Mouse (Mus musculus): ENCODE measurements around the gene Strc. TPM values are rescaled to one million over a fixed set of nuclear protein-coding genes. Genes with fewer than 3 reads are reported as not detected.

Gene Strc
- polyA plus RNA-seq, 1 experiment from 2014 or later: not detected

DNA sequence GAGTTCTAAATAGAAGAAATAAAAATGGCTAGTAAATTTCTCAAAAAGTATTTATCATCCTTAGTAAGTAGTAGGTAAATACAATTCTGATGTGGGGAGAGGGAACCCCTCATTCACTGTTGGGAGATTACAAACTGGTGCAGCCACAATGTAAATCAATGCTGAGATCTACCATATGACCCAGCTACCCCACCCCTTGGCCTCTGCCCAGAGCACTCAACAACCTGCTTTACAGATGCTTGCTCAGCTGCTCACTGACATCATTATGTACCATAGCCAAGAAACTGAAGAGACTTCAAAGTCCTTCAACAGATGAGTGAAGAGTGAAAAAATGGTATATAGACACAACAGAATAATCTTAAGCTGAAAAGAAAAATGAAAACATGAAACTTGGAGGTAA is 16.3 kb upstream of the Strc start:
- Histone ChIP-seq H3K27ac (no peak overlapping the region), H3K36me3 (replicated peaks) (no peaks in the 10 kb centered on the region), H3K4me2 (no peak overlapping the region), H3K4me3 (no peak overlapping the region), H3K4me1 (no peaks in the 10 kb centered on the region), H3K9ac (no peak overlapping the region), H3K27me3 (replicated peaks) (no peaks in the 10 kb centered on the region), H3K9me3 (no peaks in the 10 kb centered on the region)
- ATAC-seq (replicated peaks): no peak

DNA sequence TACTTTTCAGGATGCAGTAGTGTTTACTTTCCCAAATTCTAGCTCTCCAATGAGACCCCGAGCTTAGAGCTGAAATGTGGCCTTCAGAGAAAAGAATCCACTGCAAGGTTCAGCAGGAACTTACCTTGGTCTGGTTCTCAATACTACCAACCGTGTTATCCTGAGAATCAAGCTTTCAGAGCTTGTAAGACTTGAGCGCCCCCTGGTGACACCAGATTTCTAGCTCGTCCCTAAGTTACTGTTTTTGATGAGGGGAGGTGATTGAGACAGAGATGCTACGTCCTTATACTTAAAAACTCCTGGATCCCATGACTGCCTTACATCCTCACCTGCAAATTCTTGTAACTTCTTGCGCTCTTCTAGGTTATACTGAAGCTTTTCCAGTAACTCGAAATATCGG is 9.7 kb upstream of the Strc start:
- Histone ChIP-seq H3K27ac (no peak overlapping the region), H3K27me3 (replicated peaks) (no peaks in the 10 kb centered on the region), H3K4me3 (no peak overlapping the region), H3K36me3 (replicated peaks) (no peaks in the 10 kb centered on the region), H3K9me3 (no peaks in the 10 kb centered on the region), H3K9ac (no peak overlapping the region), H3K4me2 (no peak overlapping the region), H3K4me1 (no peaks in the 10 kb centered on the region)
- no peak for ATAC-seq (replicated peaks)
- WGBS: 15% methylated on average over 8 of the region's 8 CpGs

DNA sequence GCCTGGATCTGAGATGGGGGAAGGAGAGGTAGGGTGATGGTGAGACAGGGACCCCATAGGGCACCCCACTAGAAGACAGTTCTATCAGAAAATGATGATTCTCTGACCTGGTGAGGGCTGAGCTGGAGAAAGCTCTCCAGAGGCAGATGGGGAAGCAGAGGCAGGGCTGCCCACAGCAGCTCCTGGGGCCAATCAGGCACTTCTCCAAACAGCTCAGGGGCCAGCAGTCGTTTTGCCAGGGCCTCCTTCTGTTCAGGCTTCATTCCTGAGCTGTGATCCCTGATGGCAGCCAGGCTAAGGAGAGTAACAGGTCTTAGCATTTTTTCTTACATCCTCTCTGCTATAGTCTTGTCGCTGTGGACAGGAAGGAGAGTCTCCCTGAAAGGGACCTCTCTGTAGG is 12.2 kb downstream of the Strc start:
- 49% methylated on average over 2 of the region's 2 CpGs for WGBS
- Histone ChIP-seq H3K27me3 (replicated peaks) (no peaks in the 10 kb centered on the region), H3K9me3 (no peaks in the 10 kb centered on the region), H3K9ac (no peak overlapping the region), H3K4me3 (no peak overlapping the region), H3K27ac (no peak overlapping the region), H3K4me1 (no peaks in the 10 kb centered on the region), H3K36me3 (replicated peaks) (no peaks in the 10 kb centered on the region), H3K4me2 (no peak overlapping the region)
- no peak for ATAC-seq (replicated peaks)

GRCm38 (mm10) chr2:121372266-121372665 is 14.7 kb downstream of the Strc start:
- Histone ChIP-seq H3K9ac (no peak overlapping the region), H3K4me3 (no peak overlapping the region), H3K27ac (no peak overlapping the region), H3K36me3 (replicated peaks) (no peaks in the 10 kb centered on the region), H3K4me1 (no peaks in the 10 kb centered on the region), H3K27me3 (replicated peaks) (no peaks in the 10 kb centered on the region), H3K4me2 (no peak overlapping the region), H3K9me3 (no peaks in the 10 kb centered on the region)
- no peak for ATAC-seq (replicated peaks)
- 79% methylated on average over 3 of the region's 3 CpGs for WGBS

GRCm38 (mm10) chr2:121370921-121371320 is 16.0 kb downstream of the Strc start:
- H3K4me1 ChIP-seq: no peaks in the 10 kb centered on the region
- H3K9ac ChIP-seq: no peak overlapping the region
- H3K27me3 ChIP-seq (replicated peaks): no peaks in the 10 kb centered on the region
- H3K4me3 ChIP-seq: no peak overlapping the region
- no peak overlapping the region for H3K4me2 ChIP-seq
- H3K9me3 ChIP-seq: no peaks in the 10 kb centered on the region
- ATAC-seq (replicated peaks): no peak
- H3K27ac ChIP-seq: no peak overlapping the region
- no peaks in the 10 kb centered on the region for H3K36me3 ChIP-seq (replicated peaks)
- WGBS: 84% methylated on average over 5 of the region's 5 CpGs

GRCm38 (mm10) chr2:121368831-121369230 is 18.1 kb downstream of the Strc start:
- H3K9me3 ChIP-seq: no peaks in the 10 kb centered on the region
- no peak overlapping the region for H3K9ac ChIP-seq
- no peaks in the 10 kb centered on the region for H3K36me3 ChIP-seq (replicated peaks)
- H3K27ac ChIP-seq: no peak overlapping the region
- H3K4me3 ChIP-seq: no peak overlapping the region
- ATAC-seq (replicated peaks): no peak
- H3K27me3 ChIP-seq (replicated peaks): no peaks in the 10 kb centered on the region
- H3K4me2 ChIP-seq: no peak overlapping the region
- 84% methylated on average over 2 of the region's 2 CpGs for WGBS
- no peaks in the 10 kb centered on the region for H3K4me1 ChIP-seq

DNA sequence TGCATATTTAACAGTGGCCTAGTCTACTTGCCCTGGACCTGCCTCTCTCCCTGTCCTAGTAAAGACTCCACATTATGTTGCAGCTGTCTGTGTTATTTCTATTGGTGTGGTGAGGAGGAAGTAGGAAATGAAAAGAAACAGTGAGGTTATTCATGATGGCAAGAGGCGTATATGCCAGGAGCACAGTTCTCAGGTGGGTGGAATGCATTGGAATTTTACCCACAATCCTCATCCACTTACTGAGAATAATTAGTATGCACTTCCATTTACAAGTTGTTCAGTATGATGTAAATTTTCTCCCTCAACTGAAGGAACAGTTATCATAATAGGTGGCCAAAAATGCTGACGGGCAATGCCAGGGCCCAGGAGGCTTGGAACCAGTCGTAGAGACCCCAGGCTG is 23.3 kb downstream of the Strc start:
- H3K9ac ChIP-seq: no peak overlapping the region
- no peak overlapping the region for H3K4me2 ChIP-seq
- no peak overlapping the region for H3K27ac ChIP-seq
- no peak overlapping the region for H3K4me3 ChIP-seq
- no peak for ATAC-seq (replicated peaks)
- no peaks in the 10 kb centered on the region for H3K36me3 ChIP-seq (replicated peaks)
- no peaks in the 10 kb centered on the region for H3K9me3 ChIP-seq
- no peaks in the 10 kb centered on the region for H3K27me3 ChIP-seq (replicated peaks)
- 72% methylated on average over 3 of the region's 3 CpGs for WGBS
- H3K4me1 ChIP-seq: peaks cover 10% of the 10 kb centered on the region

GRCm38 (mm10) chr2:121359461-121359860 is 27.5 kb downstream of the Strc start:
- peaks cover 28% of the 10 kb centered on the region for H3K4me1 ChIP-seq
- no peaks in the 10 kb centered on the region for H3K9me3 ChIP-seq
- 0 out of 2 replicates have a peak, but pooled peaks cover 3% of the 10 kb centered on the region for H3K27me3 ChIP-seq (replicated peaks)
- peak overlapping the region; percentile 49 for H3K4me3 ChIP-seq
- H3K4me2 ChIP-seq: peak overlapping the region; percentile 61
- H3K36me3 ChIP-seq (replicated peaks): no peaks in the 10 kb centered on the region
- H3K9ac ChIP-seq: no peak overlapping the region
- no peak for ATAC-seq (replicated peaks)
- WGBS: 57% methylated on average over 4 of the region's 4 CpGs
- 0 out of 2 replicates have a peak overlapping the region, but pooled peaks have one; percentile 71 for H3K27ac ChIP-seq

DNA sequence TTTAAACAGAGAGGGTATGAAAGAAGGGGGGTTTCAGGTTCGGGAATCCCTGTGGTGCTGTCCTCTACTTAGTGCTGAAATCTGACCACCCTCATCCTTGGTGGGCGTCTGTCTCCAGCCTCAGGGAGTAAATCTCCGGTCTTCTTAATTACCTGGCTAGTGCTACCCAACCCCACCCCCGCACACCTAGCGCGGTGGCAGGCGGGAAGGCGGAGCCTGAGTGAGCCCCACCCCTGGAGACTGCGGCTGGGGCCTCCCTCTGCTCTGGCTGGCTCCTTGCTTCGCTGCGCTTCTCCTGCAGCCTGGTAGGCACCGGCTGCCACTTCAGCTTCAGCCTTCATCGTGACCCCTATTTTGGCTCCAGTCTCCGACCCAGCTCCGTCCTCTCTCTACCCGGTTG is 28.6 kb downstream of the Strc start:
- peaks cover 36% of the 10 kb centered on the region for H3K4me1 ChIP-seq
- H3K27me3 ChIP-seq (replicated peaks): 0 out of 2 replicates have a peak, but pooled peaks cover 3% of the 10 kb centered on the region
- no peaks in the 10 kb centered on the region for H3K9me3 ChIP-seq
- no peaks in the 10 kb centered on the region for H3K36me3 ChIP-seq (replicated peaks)
- under 1% methylated on average over 16 of the region's 16 CpGs for WGBS
- ATAC-seq (replicated peaks): peak; percentile 84
- H3K9ac ChIP-seq: peak overlapping the region; percentile 60
- peak overlapping the region; percentile 49 for H3K4me3 ChIP-seq
- H3K4me2 ChIP-seq: peak overlapping the region; percentile 61
- H3K27ac ChIP-seq: peak overlapping the region; percentile 71

GRCm38 (mm10) chr2:121357961-121358360 is 29.0 kb downstream of the Strc start:
- 0 out of 2 replicates have a peak, but pooled peaks cover 3% of the 10 kb centered on the region for H3K27me3 ChIP-seq (replicated peaks)
- H3K4me1 ChIP-seq: peaks cover 36% of the 10 kb centered on the region
- peak overlapping the region; percentile 71 for H3K27ac ChIP-seq
- H3K36me3 ChIP-seq (replicated peaks): no peaks in the 10 kb centered on the region
- no peaks in the 10 kb centered on the region for H3K9me3 ChIP-seq
- peak overlapping the region; percentile 61 for H3K4me2 ChIP-seq
- no peak for ATAC-seq (replicated peaks)
- 3% methylated on average over 4 of the region's 4 CpGs for WGBS
- peak overlapping the region; percentile 49 for H3K4me3 ChIP-seq
- H3K9ac ChIP-seq: peak overlapping the region; percentile 60

DNA sequence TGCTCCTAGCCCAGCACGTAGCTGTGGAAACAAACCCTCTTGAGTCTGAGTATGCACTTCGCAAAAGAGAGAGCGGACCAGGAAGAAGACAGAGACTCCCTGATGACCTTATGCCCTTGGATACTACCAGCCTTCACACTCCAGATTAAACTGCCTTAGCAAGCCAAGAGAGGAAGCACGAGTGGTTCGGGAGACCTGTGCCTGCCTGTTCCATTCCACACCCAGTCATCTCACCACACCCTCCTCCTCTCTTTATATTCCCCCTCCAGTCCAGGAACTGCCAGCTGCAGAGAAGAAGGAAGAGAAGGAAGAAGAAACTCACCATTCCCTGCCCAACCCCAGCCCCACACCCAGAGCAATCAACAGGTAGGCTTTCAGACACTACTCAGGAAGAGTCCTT is 29.5 kb downstream of the Strc start, which contains the start of gene Ckmt1:
TSS of gene Ckmt1 (plus strand) at position 221 of the 400 bp plus-strand sequence.
- Histone ChIP-seq H3K4me1 (peaks cover 36% of the 10 kb centered on the region), H3K27ac (peak within 1 kb of the TSS; percentile 71), H3K9me3 (no peaks in the 10 kb centered on the region), H3K36me3 (replicated peaks) (no peaks in the 10 kb centered on the region), H3K4me2 (peak within 1 kb of the TSS; percentile 61), H3K4me3 (peak within 1 kb of the TSS; percentile 49), H3K27me3 (replicated peaks) (0 out of 2 replicates have a peak, but pooled peaks cover 3% of the 10 kb centered on the region), H3K9ac (peak within 1 kb of the TSS; percentile 60)
- no peak for ATAC-seq (replicated peaks)
- 54% methylated on average over 5 of the region's 5 CpGs for WGBS

- Histone ChIP-seq H3K36me3 (replicated peaks) (peaks cover 1% of the 10 kb centered on the region; the same call in 1 of the 2 replicates), H3K9me3 (no peaks in the 10 kb centered on the region), H3K4me1 (peaks cover 36% of the 10 kb centered on the region), H3K4me2 (peak within 1 kb of the TSS; percentile 77), H3K9ac (peak within 1 kb of the TSS; percentile 85), H3K4me3 (peak within 1 kb of the TSS; percentile 67), H3K27ac (peak within 1 kb of the TSS; percentile 88), H3K27me3 (replicated peaks) (0 out of 2 replicates have a peak, but pooled peaks cover 3% of the 10 kb centered on the region)
- under 1% methylated on average over 58 of the region's 58 CpGs for WGBS
- ATAC-seq (replicated peaks): peak; percentile 96
Measured at GRCm38 (mm10) chr2:121354820-121355592, 32.0 kb downstream of the Strc start, which contains the start of gene Ppip5k1. Gene Ppip5k1, minus strand, starts transcription at chr2:121355396.

DNA sequence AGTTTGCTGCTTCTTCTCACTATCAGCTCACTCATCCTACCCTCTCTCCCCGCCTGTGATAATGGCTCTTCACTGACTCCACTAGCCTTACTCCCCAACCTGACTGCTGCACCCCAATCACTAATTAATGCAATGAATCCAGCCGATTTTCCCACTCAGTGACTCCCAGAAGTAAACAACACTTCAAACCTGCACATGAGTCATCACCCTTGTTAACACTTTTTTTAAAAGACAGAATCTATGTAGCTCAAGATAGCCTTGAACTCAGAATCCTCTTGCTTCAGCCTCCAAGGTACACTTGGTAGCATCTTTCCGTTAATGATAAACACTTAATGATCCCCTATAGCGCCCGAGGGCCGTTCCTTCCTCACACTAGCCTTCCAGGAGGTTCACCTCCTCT is 32.6 kb downstream of the Strc start:
- no peak for ATAC-seq (replicated peaks)
- Histone ChIP-seq H3K27me3 (replicated peaks) (0 out of 2 replicates have a peak, but pooled peaks cover 3% of the 10 kb centered on the region), H3K9me3 (no peaks in the 10 kb centered on the region), H3K4me3 (peak overlapping the region; percentile 67), H3K36me3 (replicated peaks) (peaks cover 6% of the 10 kb centered on the region; the same call in 1 of the 2 replicates), H3K4me2 (peak overlapping the region; percentile 77), H3K9ac (peak overlapping the region; percentile 85), H3K4me1 (peaks cover 33% of the 10 kb centered on the region), H3K27ac (peak overlapping the region; percentile 88)
- 4% methylated on average over 6 of the region's 6 CpGs for WGBS

Measured in midbrain, embryonic 15.5 days (tissue).